Mouse (Mus musculus) mammary gland, adult 2 months (tissue): Measurements from ENCODE around the gene Pidd1. TPM values are rescaled to one million over a fixed set of nuclear protein-coding genes. Genes with fewer than 3 reads are reported as not detected.

ENCODE experiments used
- polyA plus RNA-seq: library from polyadenylated mRNA; depleted of rRNA; stranded (reverse); fragments of >200 nt; gene quantifications from 2 replicates; pipeline ENCODE4 v1.2.3, GENCODE M21; 2012; ENCODE audit warnings: low replicate concordance; rRNA removed

The Pidd1 gene
- polyA plus RNA-seq: 13.3 and 19.4 TPM in 2 replicates

GRCm38 (mm10) chr7:141443828-141444237 lies at the start of gene Pidd1:
Pidd1 (minus strand) TSS chr7:141444025.

GRCm38 (mm10) chr7:141475011-141475804 lies 31.4 kb upstream of the Pidd1 start, which contains the start of the genes Polr2l and Tspan4:
Polr2l (minus strand) TSS chr7:141475132.
Tspan4 (plus strand) TSS chr7:141475240.

DNA sequence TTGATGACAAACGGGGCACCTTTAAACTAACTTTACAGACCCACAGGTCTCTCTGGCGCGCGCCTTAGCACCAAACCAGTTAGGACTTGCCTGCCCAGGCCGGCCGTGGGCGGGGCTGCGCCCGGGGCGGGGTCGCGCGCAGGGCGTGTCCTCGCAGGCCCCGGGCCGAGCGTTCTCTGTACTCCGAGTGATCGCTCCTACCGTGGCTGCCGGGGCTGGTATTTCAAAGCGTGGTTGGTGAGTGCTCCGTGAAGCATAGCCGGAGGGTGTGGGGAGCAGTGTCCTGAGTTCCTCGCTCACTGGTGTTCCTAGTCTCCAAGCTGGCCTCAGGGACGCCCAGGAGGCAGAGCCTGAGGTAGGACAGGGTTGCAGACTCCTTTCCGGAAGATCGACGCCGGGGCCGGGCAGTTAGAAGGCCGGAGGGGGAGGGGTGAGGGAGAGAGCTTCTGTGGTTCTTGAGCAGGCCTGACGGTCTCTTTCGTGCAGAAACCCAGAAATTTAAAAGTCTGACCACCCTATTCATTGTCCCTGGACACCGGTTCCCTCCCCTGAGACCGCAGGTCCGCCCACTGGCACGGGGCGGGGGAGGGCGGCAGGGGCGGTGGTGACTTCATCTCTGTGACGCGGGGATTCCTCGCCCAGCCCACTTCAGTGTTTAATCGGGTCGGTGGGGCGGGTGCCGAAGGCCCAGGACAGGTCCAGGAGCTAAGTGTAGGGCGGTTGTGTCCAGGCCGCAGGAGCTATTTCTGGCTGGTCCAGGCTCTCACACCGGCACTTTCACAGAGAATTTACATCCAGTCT lies 23.6 kb upstream of the Pidd1 start, which contains the start of gene Cd151:
Gene Cd151, plus strand, starts transcription at position 163 of the 801 bp plus-strand sequence.

GRCm38 (mm10) chr7:141460391-141461113 lies 16.7 kb upstream of the Pidd1 start, which contains the start of gene Cracr2b:
Cracr2b (plus strand) TSS chr7:141461094.

DNA sequence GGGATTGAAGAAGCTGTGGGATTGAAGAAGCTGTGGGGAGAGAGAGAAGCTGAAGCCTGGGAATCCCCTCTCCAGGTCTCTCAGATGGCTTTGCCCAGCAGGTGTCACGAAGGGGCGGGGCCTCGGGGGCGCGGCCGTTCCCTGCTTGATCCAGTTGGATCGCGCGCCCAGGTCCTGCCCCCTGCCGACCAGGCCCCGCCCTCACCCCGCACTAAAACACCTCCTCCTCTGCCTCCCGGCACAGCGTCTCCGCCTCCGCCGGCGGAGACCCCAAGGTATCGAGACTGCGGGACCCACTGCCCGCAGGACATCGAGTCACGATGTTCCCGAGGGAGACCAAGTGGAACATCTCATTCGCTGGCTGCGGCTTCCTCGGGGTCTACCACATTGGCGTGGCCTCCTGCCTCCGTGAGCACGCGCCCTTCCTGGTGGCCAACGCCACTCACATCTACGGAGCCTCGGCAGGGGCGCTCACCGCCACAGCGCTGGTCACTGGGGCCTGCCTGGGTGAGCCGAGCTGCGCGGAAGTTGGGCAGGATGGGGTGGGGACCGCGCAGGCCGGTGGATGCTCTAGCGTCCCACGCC lies 11.2 kb upstream of the Pidd1 start, which contains the start of gene Pnpla2:
Gene Pnpla2, plus strand, starts transcription at position 232 of the 585 bp plus-strand sequence.

GRCm38 (mm10) chr7:141447110-141447991 lies 3.5 kb upstream of the Pidd1 start, which contains the start of gene Rplp2:
Rplp2 (plus strand) TSS chr7:141447370.

DNA sequence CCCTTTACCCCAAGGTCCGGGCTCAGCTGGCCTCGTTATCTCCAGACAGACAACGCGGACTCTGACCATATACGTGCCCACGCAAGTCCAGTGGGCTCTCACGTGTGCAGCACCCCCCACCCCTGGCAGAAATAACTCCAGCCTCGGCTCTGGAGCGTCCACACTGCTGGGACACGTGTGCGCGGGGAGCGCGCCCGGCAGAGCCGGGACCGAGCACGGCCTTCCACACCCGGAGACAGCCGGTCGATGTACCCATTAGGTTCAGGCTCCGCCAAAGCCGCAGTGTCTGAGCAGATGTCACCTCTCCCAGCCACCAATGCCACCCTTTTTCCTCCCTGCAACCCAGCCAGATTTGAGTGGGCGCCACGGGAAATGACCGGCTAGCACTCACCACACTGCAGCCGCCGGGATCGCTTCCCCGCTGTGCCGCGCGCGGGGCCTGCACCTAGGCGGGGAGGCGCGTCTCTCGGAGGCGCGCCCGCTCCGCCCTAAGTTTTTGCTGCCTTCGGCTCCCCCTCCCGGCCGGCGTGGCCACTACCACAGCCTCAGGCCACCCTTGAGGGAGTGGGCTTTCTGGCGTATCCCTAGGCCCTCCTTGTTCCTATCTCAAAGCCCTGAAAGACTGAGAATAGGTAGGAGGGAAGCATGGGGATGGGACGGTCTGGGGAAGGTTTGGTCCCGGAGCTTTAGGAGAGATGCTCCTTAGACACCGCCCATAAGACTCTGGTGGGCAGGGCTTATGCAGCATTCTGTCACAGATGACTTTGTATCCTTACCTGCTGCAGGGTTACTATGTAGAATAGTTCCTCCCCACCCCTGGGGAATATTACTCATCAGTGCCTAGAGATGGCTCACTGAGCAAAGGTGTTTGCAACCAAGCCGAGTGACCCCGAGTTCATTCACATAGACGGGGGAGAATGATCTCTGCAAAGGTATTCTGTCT lies 6.4 kb downstream of the Pidd1 start, which contains the start of gene Slc25a22:
Gene Slc25a22, minus strand, starts transcription at position 715 of the 943 bp plus-strand sequence.

DNA sequence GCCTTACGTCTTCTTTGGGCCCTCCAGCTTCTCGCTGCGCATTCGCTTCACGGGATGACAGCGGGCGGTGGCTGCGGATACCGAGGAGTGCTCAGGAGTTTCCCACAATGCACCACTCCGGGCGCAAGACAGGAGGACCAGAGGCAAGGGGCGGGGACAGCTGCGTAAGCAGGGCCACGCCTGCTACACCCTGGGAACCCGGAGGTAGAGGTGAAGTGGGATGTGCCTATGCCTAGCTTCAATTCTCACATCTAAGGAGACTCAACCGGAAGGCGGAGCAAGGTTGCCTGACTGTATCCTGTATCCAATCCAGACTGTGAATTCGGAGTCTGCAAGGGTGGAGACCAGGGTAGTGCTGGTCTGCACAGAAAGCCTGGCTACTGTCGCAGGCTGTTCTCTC lies 14.5 kb downstream of the Pidd1 start, which contains the start of gene Cend1:
Gene Cend1, minus strand, starts transcription at position 182 of the 400 bp plus-strand sequence.

DNA sequence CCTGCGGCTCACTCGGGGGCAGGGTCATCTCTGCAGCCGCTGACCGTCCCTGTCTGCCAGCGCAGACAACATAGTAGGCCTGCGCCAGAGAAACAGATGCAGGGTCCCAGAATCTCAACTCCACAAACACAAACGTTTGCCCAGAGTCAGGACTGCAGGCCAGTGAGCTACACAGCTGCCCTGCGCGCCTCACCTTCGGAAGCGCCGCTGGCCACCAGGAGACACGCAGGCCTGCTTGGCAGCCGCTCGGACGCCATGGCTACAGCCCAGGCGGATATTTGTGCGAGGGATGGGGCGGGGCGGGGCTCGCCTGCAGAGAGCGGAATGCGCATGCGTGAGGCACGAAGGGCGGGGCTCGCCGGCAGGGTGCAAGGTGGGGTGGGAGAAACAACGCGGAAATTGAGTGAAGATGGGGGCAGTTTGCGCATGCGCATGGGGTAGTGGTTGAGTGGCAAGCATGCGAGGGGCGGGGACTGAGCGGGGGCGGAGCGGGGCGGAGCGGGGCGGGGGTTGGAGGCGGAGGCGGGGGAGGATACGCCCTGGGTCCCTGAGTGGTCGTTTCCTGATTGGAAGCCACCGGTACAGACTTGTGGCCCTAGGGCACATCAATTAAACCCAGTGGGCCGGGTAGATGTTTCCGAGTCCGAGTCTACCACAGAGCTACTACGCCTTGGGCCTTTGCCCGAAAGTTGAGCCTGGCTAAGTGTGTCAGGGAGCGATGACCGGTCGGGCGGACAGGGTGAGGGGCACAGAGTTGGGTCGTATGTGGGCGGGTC lies 29.8 kb downstream of the Pidd1 start, which contains the start of gene Gatd1:
Gene Gatd1, minus strand, starts transcription at position 328 of the 776 bp plus-strand sequence.

GRCm38 (mm10) chr7:141391625-141392551 lies 51.9 kb downstream of the Pidd1 start, which contains the start of gene Taldo1:
Taldo1 (plus strand) TSS chr7:141392199.

Other genes starting within 250 kb of the Pidd1 start
- gene Lrrc56, start 249.9 kb downstream of the Pidd1 start, polyA plus RNA-seq: 7.7 and 9.8 TPM in 2 replicates
- 4.3 and 5.2 TPM in 2 replicates for gene Lmntd2, start 229.9 kb downstream of the Pidd1 start, polyA plus RNA-seq
- gene Rassf7, start 228.2 kb downstream of the Pidd1 start, polyA plus RNA-seq: 20.0 and 26.7 TPM in 2 replicates
- 14.1 and 24.6 TPM in 2 replicates for gene Phrf1, start 215.2 kb downstream of the Pidd1 start, polyA plus RNA-seq
- gene Irf7, start 177.5 kb downstream of the Pidd1 start, polyA plus RNA-seq: 98.3 and 195 TPM in 2 replicates
- gene Cdhr5, start 167.2 kb downstream of the Pidd1 start, polyA plus RNA-seq: 0.17 and 0.99 TPM in 2 replicates
- 0.83 and 3.3 TPM in 2 replicates for gene Sct, start 164.9 kb downstream of the Pidd1 start, polyA plus RNA-seq
- gene Drd4, start 152.0 kb downstream of the Pidd1 start, polyA plus RNA-seq: 0.06 TPM in 1 of 2 replicates, not detected in the other
- gene Deaf1, start 116.3 kb downstream of the Pidd1 start, polyA plus RNA-seq: 19.0 and 23.7 TPM in 2 replicates
- gene Tmem80, start 116.3 kb downstream of the Pidd1 start, polyA plus RNA-seq: 44.4 and 63.2 TPM in 2 replicates
- 38.9 and 52.4 TPM in 2 replicates for gene Eps8l2, start 105.1 kb downstream of the Pidd1 start, polyA plus RNA-seq
- 360 and 366 TPM in 2 replicates for gene Taldo1, start 51.8 kb downstream of the Pidd1 start, polyA plus RNA-seq
- 67.3 and 68.4 TPM in 2 replicates for gene Gatd1, start 29.9 kb downstream of the Pidd1 start, polyA plus RNA-seq
- gene Cend1, start 14.5 kb downstream of the Pidd1 start, polyA plus RNA-seq: 0.35 and 0.57 TPM in 2 replicates
- 171 and 174 TPM in 2 replicates for gene Slc25a22, start 6.1 kb downstream of the Pidd1 start, polyA plus RNA-seq
- gene Rplp2, start 3.3 kb upstream of the Pidd1 start, polyA plus RNA-seq: 451 and 651 TPM in 2 replicates
- 2,420 and 2,700 TPM in 2 replicates for gene Pnpla2, start 11.2 kb upstream of the Pidd1 start, polyA plus RNA-seq
- gene Cracr2b, start 17.1 kb upstream of the Pidd1 start, polyA plus RNA-seq: 66.3 and 119 TPM in 2 replicates
- gene Cd151, start 23.4 kb upstream of the Pidd1 start, polyA plus RNA-seq: 588 and 591 TPM in 2 replicates
- gene Polr2l, start 31.1 kb upstream of the Pidd1 start, polyA plus RNA-seq: 48.6 and 51.6 TPM in 2 replicates
- gene Tspan4, start 31.2 kb upstream of the Pidd1 start, polyA plus RNA-seq: 166 and 173 TPM in 2 replicates
- 30.1 and 37.1 TPM in 2 replicates for gene Chid1, start 95.8 kb upstream of the Pidd1 start, polyA plus RNA-seq
- 56.9 and 63.6 TPM in 2 replicates for gene Ap2a2, start 118.1 kb upstream of the Pidd1 start, polyA plus RNA-seq
- 0.01 TPM in 1 of 2 replicates, not detected in the other for gene Muc6, start 211.3 kb upstream of the Pidd1 start, polyA plus RNA-seq
- gene Muc2, start 246.3 kb upstream of the Pidd1 start, polyA plus RNA-seq: 0.40 and 0.54 TPM in 2 replicates